Mouse (Mus musculus) hindbrain, embryonic 15.5 days (tissue): ENCODE results near the gene Rnf4. TPM values are rescaled to one million over a fixed set of nuclear protein-coding genes. Genes with fewer than 3 reads are reported as not detected.

Source experiments
- ATAC-seq: fragments of 200-750 bp; cut with Nextera tagmentation; 2 replicates; pipeline ENCODE4 v1.8.0; 2017; ENCODE audit warnings: low read depth, moderate number of reproducible peaks, moderate TSS enrichment; ENCODE audit not compliant: low FRiP score
- H3K27ac ChIP-seq: fragments of 300-500 bp; sonication (generic); replicated peaks from 2 replicates; pipeline ENCODE4 v1.5.1; 2015; ENCODE audit warnings: mild to moderate bottlenecking, inconsistent platforms
- H3K27me3 ChIP-seq: fragments of 300-500 bp; sonication (generic); 2 replicates; pipeline ENCODE4 v1.6.1; 2015; ENCODE audit warnings: control low read depth, inconsistent platforms
- H3K36me3 ChIP-seq: fragments of 300-500 bp; sonication (generic); 2 replicates; pipeline ENCODE4 v1.6.1; 2015; ENCODE audit warnings: control low read depth, inconsistent platforms
- H3K4me1 ChIP-seq: fragments of 300-500 bp; sonication (generic); replicated peaks from 2 replicates; pipeline ENCODE4 v1.6.1; 2015; ENCODE audit warnings: control low read depth, inconsistent platforms
- H3K4me2 ChIP-seq: fragments of 300-500 bp; sonication (generic); 2 replicates; pipeline ENCODE4 v1.6.1; 2015; ENCODE audit warnings: moderate library complexity, mild to moderate bottlenecking, inconsistent platforms
- H3K4me3 ChIP-seq: fragments of 300-500 bp; sonication (generic); 2 replicates; pipeline ENCODE4 v1.5.1; 2015; ENCODE audit warnings: mild to moderate bottlenecking, inconsistent platforms
- H3K9ac ChIP-seq: fragments of 300-500 bp; sonication (generic); 2 replicates; pipeline ENCODE4 v1.6.1; 2015; ENCODE audit warnings: inconsistent platforms
- H3K9me3 ChIP-seq: fragments of 300-500 bp; sonication (generic); 2 replicates; pipeline ENCODE4 v1.6.1; 2016; ENCODE audit warnings: control low read depth, inconsistent platforms
- WGBS: fragments of 180-500 bp; shearing (Covaris S2); methylation state at CpG from one replicate; pipeline ENCODE4 v1.1.7; 2015; 5-methylcytosine and 5-hydroxymethylcytosine counted together
- polyA plus RNA-seq: library from polyadenylated mRNA; unstranded; fragments of >200 nt; fragmentation: Nextera tagmentation; extraction: Ambion mirVana; gene quantifications from 2 replicates; pipeline ENCODE4 v1.2.1, GENCODE M21; 2015

The Rnf4 gene
- polyA plus RNA-seq, 1 experiment from 2014 or later: 129 TPM

- H3K9me3 ChIP-seq: no peaks in the 10 kb centered on the region
- peaks cover 2% of the 10 kb centered on the region; the same call in 1 of the 2 replicates for H3K36me3 ChIP-seq
- H3K9ac ChIP-seq: no peak overlapping the region
- 93% methylated on average over 2 of the region's 2 CpGs for WGBS
- H3K4me3 ChIP-seq: no peak overlapping the region
- ATAC-seq: no peak
- no peaks in the 10 kb centered on the region for H3K4me1 ChIP-seq
- H3K4me2 ChIP-seq: no peak overlapping the region
- no peak overlapping the region for H3K27ac ChIP-seq
- no peaks in the 10 kb centered on the region for H3K27me3 ChIP-seq
These were observed 50.7 kb downstream of the Rnf4 start for GRCm38 (mm10) chr5:34386744-34387143.

GRCm38 (mm10) chr5:34393251-34393650 lies 57.2 kb downstream of the Rnf4 start:
- 0 out of 2 replicates have a peak, but pooled peaks cover 9% of the 10 kb centered on the region for H3K4me1 ChIP-seq
- 94% methylated on average over 8 of the region's 8 CpGs for WGBS
- no peak overlapping the region for H3K4me3 ChIP-seq
- H3K27ac ChIP-seq: no peak overlapping the region
- H3K9me3 ChIP-seq: no peaks in the 10 kb centered on the region
- ATAC-seq: no peak
- no peaks in the 10 kb centered on the region for H3K36me3 ChIP-seq
- no peak overlapping the region for H3K9ac ChIP-seq
- no peaks in the 10 kb centered on the region for H3K27me3 ChIP-seq
- H3K4me2 ChIP-seq: no peak overlapping the region

- H3K4me1 ChIP-seq: 0 out of 2 replicates have a peak, but pooled peaks cover 12% of the 10 kb centered on the region
- H3K4me2 ChIP-seq: no peak overlapping the region
- ATAC-seq: no peak
- no peak overlapping the region for H3K4me3 ChIP-seq
- no peak overlapping the region for H3K27ac ChIP-seq
- 86% methylated on average over 1 of the region's 1 CpGs for WGBS
- H3K36me3 ChIP-seq: no peaks in the 10 kb centered on the region
- H3K9ac ChIP-seq: no peak overlapping the region
- no peaks in the 10 kb centered on the region for H3K9me3 ChIP-seq
- H3K27me3 ChIP-seq: no peaks in the 10 kb centered on the region
These were observed 59.3 kb downstream of the Rnf4 start for GRCm38 (mm10) chr5:34395347-34395746.

DNA sequence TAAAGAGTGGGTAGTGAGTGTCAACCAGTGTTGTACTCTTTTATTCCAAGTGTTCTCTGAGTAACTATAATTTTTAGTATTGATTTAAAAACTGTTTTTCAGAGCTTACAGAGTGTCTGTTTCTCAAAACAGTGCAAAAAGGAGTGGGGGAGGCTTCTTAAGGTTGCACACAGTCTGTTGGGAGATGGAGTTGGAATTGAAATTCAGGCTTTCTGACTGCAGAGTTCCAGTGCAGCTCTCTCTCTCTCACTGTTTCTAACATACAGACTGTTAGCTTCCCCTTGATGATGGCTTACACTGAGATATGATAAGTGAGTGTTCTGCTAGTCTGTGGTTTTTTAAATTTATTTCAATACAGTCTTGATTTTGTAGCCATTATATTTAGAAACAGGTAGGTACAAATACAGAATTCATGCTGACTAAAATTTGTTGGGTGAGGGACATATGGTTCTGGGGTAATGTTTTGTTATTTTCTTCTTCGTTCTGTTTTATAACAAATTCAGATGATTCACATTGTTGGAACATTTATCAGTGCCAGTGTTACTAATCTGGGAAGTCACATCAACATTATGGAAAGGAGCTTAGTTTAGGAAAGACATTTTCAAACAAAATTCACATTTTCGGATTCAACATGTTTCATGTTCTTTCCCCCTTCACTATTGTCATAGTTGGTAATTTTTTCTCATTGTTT lies 59.9 kb downstream of the Rnf4 start:
- H3K27me3 ChIP-seq: no peaks in the 10 kb centered on the region
- ATAC-seq: no peak
- H3K4me1 ChIP-seq: 0 out of 2 replicates have a peak, but pooled peaks cover 12% of the 10 kb centered on the region
- H3K36me3 ChIP-seq: no peaks in the 10 kb centered on the region
- WGBS: 90% methylated on average over 2 of the region's 2 CpGs
- H3K4me2 ChIP-seq: no peak overlapping the region
- no peak overlapping the region for H3K4me3 ChIP-seq
- no peak overlapping the region for H3K9ac ChIP-seq
- no peaks in the 10 kb centered on the region for H3K9me3 ChIP-seq
- no peak overlapping the region for H3K27ac ChIP-seq

DNA sequence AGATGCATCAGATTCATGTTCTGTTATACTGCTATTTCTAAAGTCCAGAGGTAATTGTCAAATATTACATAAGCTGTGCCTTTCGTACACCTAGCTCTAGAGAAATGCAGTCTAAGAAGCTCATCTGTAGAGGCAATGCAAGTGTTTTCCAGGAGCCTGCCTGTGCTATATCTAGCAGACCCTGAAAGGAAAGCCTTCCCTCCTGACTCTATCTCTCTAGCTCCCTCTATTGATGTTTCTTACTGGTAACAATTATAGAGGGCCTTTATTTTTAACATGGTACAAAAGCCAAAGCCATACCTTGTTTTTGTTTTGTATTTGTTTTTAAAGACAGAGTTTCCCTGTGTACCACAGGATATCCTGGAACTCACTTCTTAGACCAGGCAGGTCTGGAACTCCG lies 61.8 kb downstream of the Rnf4 start:
- Histone ChIP-seq H3K9ac (no peak overlapping the region), H3K27ac (no peak overlapping the region), H3K4me3 (no peak overlapping the region), H3K4me1 (0 out of 2 replicates have a peak, but pooled peaks cover 12% of the 10 kb centered on the region), H3K36me3 (no peaks in the 10 kb centered on the region), H3K27me3 (no peaks in the 10 kb centered on the region), H3K4me2 (no peak overlapping the region), H3K9me3 (no peaks in the 10 kb centered on the region)
- no peak for ATAC-seq
- 91% methylated on average over 2 of the region's 2 CpGs for WGBS

DNA sequence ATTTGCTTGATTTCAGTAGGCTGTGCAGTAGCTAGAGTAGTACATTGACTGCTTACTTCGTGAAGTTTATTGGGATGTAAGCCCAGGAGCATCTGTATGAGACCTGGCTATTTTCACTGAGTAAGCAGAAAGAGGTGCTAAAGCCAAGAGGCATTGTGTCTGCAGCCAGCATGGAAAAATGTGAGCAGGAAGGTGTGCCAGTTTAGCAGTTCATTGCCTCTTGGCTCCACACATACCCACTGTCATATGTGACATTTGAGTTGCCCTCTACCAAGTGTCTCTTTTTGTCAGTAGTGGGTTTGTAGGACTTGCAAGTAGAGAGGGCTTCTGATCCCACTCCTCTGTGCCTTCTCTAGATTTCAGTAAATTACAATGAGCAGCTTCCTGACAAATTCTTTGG lies 62.2 kb downstream of the Rnf4 start:
- H3K27ac ChIP-seq: no peak overlapping the region
- ATAC-seq: no peak
- no peaks in the 10 kb centered on the region for H3K27me3 ChIP-seq
- H3K4me1 ChIP-seq: 0 out of 2 replicates have a peak, but pooled peaks cover 12% of the 10 kb centered on the region
- H3K4me2 ChIP-seq: no peak overlapping the region
- no peaks in the 10 kb centered on the region for H3K9me3 ChIP-seq
- no peak overlapping the region for H3K9ac ChIP-seq
- H3K4me3 ChIP-seq: no peak overlapping the region
- 78% methylated on average over 1 of the region's 1 CpGs for WGBS
- no peaks in the 10 kb centered on the region for H3K36me3 ChIP-seq

Other genes starting within 250 kb of the Rnf4 start
- gene Poln, start 166.8 kb upstream of the Rnf4 start, polyA plus RNA-seq: 0.45 and 0.77 TPM in 2 replicates
- gene Haus3, start 166.8 kb upstream of the Rnf4 start, polyA plus RNA-seq: 13.5 and 14.5 TPM in 2 replicates
- gene Mxd4, start 148.6 kb upstream of the Rnf4 start, polyA plus RNA-seq: 33.5 and 34.2 TPM in 2 replicates
- gene Zfyve28, start 47.8 kb upstream of the Rnf4 start, polyA plus RNA-seq: 5.3 and 6.2 TPM in 2 replicates
- gene Cfap99, start 47.7 kb upstream of the Rnf4 start, polyA plus RNA-seq: 0.14 TPM in 1 of 2 replicates, not detected in the other
- gene Fam193a, start 33.6 kb downstream of the Rnf4 start, polyA plus RNA-seq: 14.0 and 15.5 TPM in 2 replicates
- gene Tnip2, start 177.7 kb downstream of the Rnf4 start, polyA plus RNA-seq: 13.3 and 15.0 TPM in 2 replicates
- gene Sh3bp2, start 189.5 kb downstream of the Rnf4 start, polyA plus RNA-seq: 20.6 and 21.4 TPM in 2 replicates
- gene Add1, start 237.4 kb downstream of the Rnf4 start, polyA plus RNA-seq: 206 and 221 TPM in 2 replicates